Comparison of ENCODE assay signal across 8 mouse cellular contexts in genomic region chr19:53142190-53143107, GRCm38 (mm10). TPM values are rescaled to one million over a fixed set of nuclear protein-coding genes. Genes with fewer than 3 reads are reported as not detected.
DNase-seq lines count a peak whose midpoint lies in the region; ATAC-seq and TF ChIP-seq lines count a peak whose summit lies in the region.

No protein-coding gene starts in this region.

- H3K27me3 ChIP-seq in C2C12 (ENCODE audit: control insufficient read depth, insufficient read depth, insufficient read length) (peaks cover 10% of the 10 kb centered on the region), myocyte (ENCODE audit: control insufficient read depth, insufficient read depth, insufficient read length) (no peaks in the 10 kb centered on the region)
- peaks cover 54% of the 10 kb centered on the region for H3K27me3 ChIP-seq in erythroblast, embryonic 14.5 days (ENCODE audit: control insufficient read depth)
- H3K27me3 ChIP-seq in heart, embryonic 11.5 days (ENCODE audit: control insufficient read depth, insufficient read depth, low read length), result no peaks in the 10 kb centered on the region
- no peaks in the 10 kb centered on the region for H3K27me3 ChIP-seq in kidney, embryonic 16.5 days (ENCODE audit: insufficient read depth, low read length)
- H3K27me3 ChIP-seq in liver, adult 2 months (ENCODE audit: control insufficient read depth, insufficient read depth, low read length), result peaks cover 3% of the 10 kb centered on the region; the same call in 1 of the 2 replicates
- H3K27me3 ChIP-seq in splenic B cell, adult 2 months (ENCODE audit: control insufficient read depth, insufficient read depth, low read length, poor library complexity, severe bottlenecking), result no peaks in the 10 kb centered on the region

- peak; percentile 95 for TF ChIP-seq POLR2A in brain, embryonic 14.5 days (IDR thresholded peaks at IDR 0.05; ENCODE audit: borderline replicate concordance, extremely low read depth, insufficient read depth, insufficient read length, poor library complexity, severe bottlenecking)
- TF ChIP-seq POLR2A in liver, adult 2 months (IDR thresholded peaks at IDR 0.05; ENCODE audit: extremely low read depth, insufficient read depth, low read length), result peak; percentile 98
- peak; percentile 83 for TF ChIP-seq POLR2A in myocyte (IDR thresholded peaks at IDR 0.05; ENCODE audit: insufficient read length, low read depth)

- H3K79me3 ChIP-seq in C2C12 (ENCODE audit: low read depth), result no peaks in the 10 kb centered on the region

- H3K36me3 ChIP-seq in C2C12 (ENCODE audit: control insufficient read depth, insufficient read depth) (no peaks in the 10 kb centered on the region), myocyte (ENCODE audit: control insufficient read depth, insufficient read depth) (no peaks in the 10 kb centered on the region)
- no peaks in the 10 kb centered on the region for H3K36me3 ChIP-seq in erythroblast, embryonic 14.5 days (ENCODE audit: control insufficient read depth)
- no peaks in the 10 kb centered on the region for H3K36me3 ChIP-seq in heart, embryonic 11.5 days (ENCODE audit: control insufficient read depth, insufficient read depth, low read length)
- no peaks in the 10 kb centered on the region for H3K36me3 ChIP-seq in kidney, embryonic 16.5 days (ENCODE audit: insufficient read depth, low read length)
- no peaks in the 10 kb centered on the region for H3K36me3 ChIP-seq in liver, adult 2 months (ENCODE audit: control insufficient read depth, insufficient read depth, low read length)
- no peaks in the 10 kb centered on the region for H3K36me3 ChIP-seq in splenic B cell, adult 2 months (ENCODE audit: control insufficient read depth, insufficient read depth, low read length, poor library complexity, severe bottlenecking)

- peaks cover 2% of the 10 kb centered on the region; the same call in 1 of the 2 replicates for H3K9me3 ChIP-seq in erythroblast, embryonic 14.5 days (ENCODE audit: control insufficient read depth, low read length)
- no peaks in the 10 kb centered on the region for H3K9me3 ChIP-seq in heart, embryonic 11.5 days (replicated peaks; ENCODE audit: control insufficient read depth, low read length)
- no peaks in the 10 kb centered on the region for H3K9me3 ChIP-seq in kidney, embryonic 16.5 days (ENCODE audit: low read length)

- TF ChIP-seq CTCF in C2C12 (IDR thresholded peaks at IDR 0.05; ENCODE audit: control insufficient read depth, insufficient read depth, insufficient read length), result no peak
- TF ChIP-seq CTCF in brain, embryonic 14.5 days (IDR thresholded peaks at IDR 0.05; ENCODE audit: borderline replicate concordance, extremely low read depth, insufficient read depth, insufficient read length), result peak; percentile 69
- peak; percentile 57 for TF ChIP-seq CTCF in liver, adult 2 months (IDR thresholded peaks at IDR 0.05; ENCODE audit: low read depth, low read length)

- DNase-seq in brain, embryonic 14.5 days (ENCODE audit: low read depth), result peak; percentile 99
- DNase-seq in liver, adult 2 months (ENCODE audit: extremely low read depth, low read depth, low spot score), result peak; percentile 95
- peak; percentile 100 for DNase-seq in splenic B cell, adult 2 months (ENCODE audit: low read depth, low spot score)

- peak overlapping the region; percentile 92 for H3K9ac ChIP-seq in heart, embryonic 11.5 days (ENCODE audit: low read depth, low read length)
- H3K9ac ChIP-seq in kidney, embryonic 16.5 days (replicated peaks; ENCODE audit: low read length), result peak overlapping the region; percentile 92
- H3K9ac ChIP-seq in liver, adult 2 months (ENCODE audit: low read depth, low read length), result peak overlapping the region; percentile 89

- peak overlapping the region; percentile 92 for H3K27ac ChIP-seq in heart, embryonic 11.5 days (ENCODE audit: low read depth, low read length)
- peak overlapping the region; percentile 92 for H3K27ac ChIP-seq in kidney, embryonic 16.5 days (ENCODE audit: low read length)
- peak overlapping the region; percentile 79 for H3K27ac ChIP-seq in liver, adult 2 months (replicated peaks; ENCODE audit: insufficient read depth, low read depth, low read length)

- ATAC-seq in heart, embryonic 11.5 days (replicated peaks; ENCODE audit: insufficient number of reproducible peaks, low FRiP score, low TSS enrichment), result peak; percentile 96
- peak; percentile 97 for ATAC-seq in kidney, embryonic 16.5 days (ENCODE audit: low FRiP score, low TSS enrichment)

- H3K4me1 ChIP-seq in erythroblast, embryonic 14.5 days (ENCODE audit: control insufficient read depth), result peaks cover 38% of the 10 kb centered on the region
- peaks cover 14% of the 10 kb centered on the region for H3K4me1 ChIP-seq in heart, embryonic 11.5 days (ENCODE audit: control insufficient read depth, insufficient read depth, low read length)
- peaks cover 28% of the 10 kb centered on the region for H3K4me1 ChIP-seq in kidney, embryonic 16.5 days (ENCODE audit: insufficient read depth, low read length)
- 0 out of 2 replicates have a peak, but pooled peaks cover 2% of the 10 kb centered on the region for H3K4me1 ChIP-seq in liver, adult 2 months (ENCODE audit: control insufficient read depth, insufficient read depth, low read length)

- H3K79me2 ChIP-seq in C2C12 (ENCODE audit: control insufficient read depth, insufficient read depth) (no peaks in the 10 kb centered on the region), myocyte (ENCODE audit: control insufficient read depth, insufficient read depth) (no peaks in the 10 kb centered on the region)
- H3K79me2 ChIP-seq in liver, adult 2 months (ENCODE audit: control insufficient read depth, insufficient read depth, low read length), result peaks cover 4% of the 10 kb centered on the region; the same call in 1 of the 2 replicates

- H3ac ChIP-seq in C2C12 (ENCODE audit: control insufficient read depth, insufficient read length, low read depth) (peak overlapping the region; percentile 39), myocyte (ENCODE audit: control insufficient read depth, insufficient read length) (peak overlapping the region; percentile 38)

- H3K4me2 ChIP-seq in heart, embryonic 11.5 days, result peak overlapping the region; percentile 84
- H3K4me2 ChIP-seq in kidney, embryonic 16.5 days (replicated peaks; ENCODE audit: low read depth, low read length), result peak overlapping the region; percentile 66
- peak overlapping the region; percentile 100 for H3K4me2 ChIP-seq in myocyte (ENCODE audit: low read depth)

- H3K4me3 ChIP-seq in C2C12 (ENCODE audit: insufficient read depth, poor library complexity, severe bottlenecking), result peak overlapping the region; percentile 34
- H3K4me3 ChIP-seq in erythroblast, embryonic 14.5 days (replicated peaks), result peak overlapping the region; percentile 82
- peak overlapping the region; percentile 92 for H3K4me3 ChIP-seq in heart, embryonic 11.5 days (ENCODE audit: low read depth, low read length)
- peak overlapping the region; percentile 96 for H3K4me3 ChIP-seq in kidney, embryonic 16.5 days (ENCODE audit: low read length)
- H3K4me3 ChIP-seq in liver, adult 2 months (ENCODE audit: insufficient read depth, low read depth, low read length), result peak overlapping the region; percentile 95
- peak overlapping the region; percentile 29 for H3K4me3 ChIP-seq in myocyte

- WGBS in heart, embryonic 11.5 days (ENCODE audit: insufficient replicate concordance), result under 1% methylated on average over 78 of the region's 84 CpGs
- WGBS in kidney, embryonic 16.5 days, result under 1% methylated on average over 78 of the region's 84 CpGs
- under 1% methylated on average over 84 of the region's 84 CpGs for WGBS in liver, adult 2 months

TF ChIP-seq in C2C12, 6 proteins besides CTCF, POLR2A, EP300 and RAD21:
- TF ChIP-seq MYOG (IDR thresholded peaks at IDR 0.05; ENCODE audit: control insufficient read depth, extremely low read depth, insufficient read length) (no peak), MAX (IDR thresholded peaks at IDR 0.05) (peak; percentile 13), USF1 (IDR thresholded peaks at IDR 0.05; ENCODE audit: low read depth) (no peak), FOSL1 (IDR thresholded peaks at IDR 0.05; ENCODE audit: insufficient read depth, low read length, poor library complexity, severe bottlenecking) (no peak)

TF ChIP-seq in myocyte, 11 proteins besides CTCF, POLR2A, EP300 and RAD21:
- peak; percentile 82 for TF ChIP-seq POLR2AphosphoS2 (IDR thresholded peaks at IDR 0.05; ENCODE audit: insufficient read length, low read depth)
- TF ChIP-seq MYOD1 (IDR thresholded peaks at IDR 0.05; ENCODE audit: control insufficient read depth in 1 of 3, insufficient read length in 2 of 3, low read depth in 2 of 3), result peak in 1 of 3 experiments; percentile 47
- TF ChIP-seq TCF12 (IDR thresholded peaks at IDR 0.05; ENCODE audit: insufficient read depth, poor library complexity, severe bottlenecking), result no peak
- no peak for TF ChIP-seq USF1 (IDR thresholded peaks at IDR 0.05; ENCODE audit: low read depth)
- TF ChIP-seq E2F4 (IDR thresholded peaks at IDR 0.05; ENCODE audit: insufficient read depth), result no peak
- TF ChIP-seq MYOG (IDR thresholded peaks at IDR 0.05; ENCODE audit: control insufficient read depth in 1 of 3, insufficient read depth in 1 of 3, insufficient read length in 2 of 3, low read depth in 2 of 3), result peak in 1 of 3 experiments; percentile 44
- no peak for TF ChIP-seq CEBPB (IDR thresholded peaks at IDR 0.05; ENCODE audit: insufficient read depth, poor library complexity, severe bottlenecking)
- TF ChIP-seq SRF (IDR thresholded peaks at IDR 0.05; ENCODE audit: control insufficient read depth, insufficient read length, low read depth), result peak; percentile 48
- no peak for TF ChIP-seq TCF3 (IDR thresholded peaks at IDR 0.05; ENCODE audit: insufficient read length, low read depth)
- TF ChIP-seq REST (IDR thresholded peaks at IDR 0.05; ENCODE audit: insufficient read depth, insufficient read length), result no peak
- TF ChIP-seq MAX (IDR thresholded peaks at IDR 0.05; ENCODE audit: low read depth), result no peak

RNA-seq across cellular contexts. Expression of gene Add3, which starts 2.2 kb away (rescaled TPM):
- polyA plus RNA-seq in C2C12 (2012; fragmentation: generic; extraction: Trizol) (1.6 TPM), myocyte (2012; fragmentation: generic; extraction: Trizol) (8.3 TPM)
- polyA plus RNA-seq in brain, embryonic 14.5 days (2012; rRNA removed), result 17.7 and 22.8 TPM in 2 replicates
- polyA plus RNA-seq in erythroblast, embryonic 14.5 days (2012), result 0.09 and 0.18 TPM in 2 replicates
- polyA plus RNA-seq in heart, embryonic 11.5 days (2014; fragmentation: Nextera tagmentation; extraction: Ambion mirVana), result 133 and 152 TPM in 2 replicates
- polyA plus RNA-seq in kidney, embryonic 16.5 days (2015; fragmentation: Nextera tagmentation; extraction: Ambion mirVana), result 85.1 and 87.0 TPM in 2 replicates
- 10.9 and 12.1 TPM in 2 replicates for total RNA-seq in liver, adult 2 months (2014; rRNA removed)
- polyA plus RNA-seq in liver, adult 2 months (2012; rRNA removed), result 4.0 and 4.3 TPM in 2 replicates

Comparison
In these comparisons a context has a peak if more than half of its experiments do, and no peak if none do; other contexts are left out.
1. Peak in every context shown above with its lines: DNase-seq, ATAC-seq, H3K4me3 ChIP-seq and H3K27ac ChIP-seq.
2. H3K4me3 ChIP-seq: peak in every context shown above with its lines; median percentile 96 in kidney, embryonic 16.5 days; 95 in liver, adult 2 months; 92 in heart, embryonic 11.5 days; 82 in erythroblast, embryonic 14.5 days; 34 in C2C12; 29 in myocyte.